Mouse (Mus musculus) liver, embryonic 14.5 days (tissue): Measurements from ENCODE around the gene Hist1h3f. TPM values are rescaled to one million over a fixed set of nuclear protein-coding genes. Genes with fewer than 3 reads are reported as not detected.
"Not testable (repeated sequence)": the region's sequence is repeated elsewhere in the genome, so short reads cannot be mapped to it uniquely, and the experiment has no call there.

Experiments used
- ATAC-seq: fragments of 200-750 bp; cut with Nextera tagmentation; 2 replicates; pipeline ENCODE4 v1.8.0; 2017; ENCODE audit warnings: moderate number of reproducible peaks, mild to moderate bottlenecking, moderate library complexity; ENCODE audit not compliant: insufficient read depth
- DNase-seq, 3 experiments: peaks; one replicate each; pipeline ENCODE4 v3.0.0-alpha.2; 2012 to 2013; ENCODE audit warnings: low read depth in 3 of 3, low spot score in 3 of 3
- H3K27ac ChIP-seq: fragments of 300-500 bp; sonication (generic); 2 replicates; pipeline ENCODE4 v1.5.1; 2014; ENCODE audit warnings: moderate library complexity, mild to moderate bottlenecking, control low read depth, inconsistent platforms
- H3K27me3 ChIP-seq: fragments of 300-500 bp; sonication (generic); 2 replicates; pipeline ENCODE4 v1.6.1; 2014; ENCODE audit warnings: mild to moderate bottlenecking, low read length, moderate library complexity; ENCODE audit not compliant: control insufficient read depth, insufficient read depth
- H3K36me3 ChIP-seq: fragments of 300-500 bp; sonication (generic); replicated peaks from 2 replicates; pipeline ENCODE4 v1.6.1; 2014; ENCODE audit warnings: low read depth; ENCODE audit not compliant: control insufficient read depth, insufficient read depth
- H3K4me1 ChIP-seq, 2 experiments: fragments of 200-500 bp in 1 of 2; fragments of 300-500 bp in 1 of 2; sonication (generic) in 1 of 2; replicated peaks; 2 replicates each; pipeline ENCODE4 v1.6.1; 2012 to 2014; ENCODE audit warnings: antibody characterized with exemption in 1 of 2, inconsistent platforms in 1 of 2, low read length in 1 of 2; ENCODE audit not compliant: control insufficient read depth in 2 of 2, insufficient read depth in 2 of 2
- H3K4me2 ChIP-seq: fragments of 300-500 bp; sonication (generic); 2 replicates; pipeline ENCODE4 v1.6.1; 2014; ENCODE audit warnings: low read depth, mild to moderate bottlenecking, control low read depth, moderate library complexity
- H3K4me3 ChIP-seq, 2 experiments: fragments of 200-500 bp in 1 of 2; fragments of 300-500 bp in 1 of 2; sonication (generic) in 1 of 2; 2 replicates each; pipeline ENCODE4 v1.5.1; 2012 to 2014; ENCODE audit warnings: low read depth in 2 of 2, low read length in 2 of 2, mild to moderate bottlenecking in 2 of 2, control low read depth in 1 of 2, inconsistent platforms in 1 of 2, moderate library complexity in 1 of 2; ENCODE audit not compliant: insufficient read depth in 1 of 2
- H3K9ac ChIP-seq: fragments of 300-500 bp; sonication (generic); replicated peaks from 2 replicates; pipeline ENCODE4 v1.6.1; 2014; ENCODE audit warnings: mild to moderate bottlenecking, control low read depth, moderate library complexity
- H3K9me3 ChIP-seq: fragments of 300-500 bp; sonication (generic); 2 replicates; pipeline ENCODE4 v1.6.1; 2016; ENCODE audit warnings: low read length, mixed read lengths; ENCODE audit not compliant: control insufficient read depth
- CTCF ChIP-seq: IDR thresholded peaks from 2 replicates; pipeline ENCODE4 v1.5.1; 2016; ENCODE audit warnings: antibody characterized with exemption, low read depth, control low read depth
- EP300 ChIP-seq: IDR thresholded peaks from 2 replicates; pipeline ENCODE4 v1.6.1; 2016; ENCODE audit warnings: antibody characterized with exemption, low read depth
- WGBS: fragments of 180-500 bp; shearing (Covaris S2); extraction: QIAGEN DNeasy Blood & Tissue Kit; methylation state at CpG from one replicate; pipeline ENCODE4 v1.1.7; 2014; ENCODE audit not compliant: insufficient replicate concordance; 5-methylcytosine and 5-hydroxymethylcytosine counted together
- polyA plus RNA-seq, 2 experiments: library from polyadenylated mRNA; depleted of rRNA in 1 of 2; stranded (reverse) in 1 of 2; unstranded in 1 of 2; fragments of >200 nt; fragmentation: Nextera tagmentation in 1 of 2; extraction: Ambion mirVana in 1 of 2; gene quantifications; 2 replicates each; pipeline versions ENCODE4 v1.2.1 to v1.2.3; 2012 to 2014

Gene Hist1h3f
- polyA plus RNA-seq, 2 experiments = 1.1 to 5.1 TPM

- not testable (repeated sequence) for H3K27me3 ChIP-seq, H3K9me3 ChIP-seq, H3K36me3 ChIP-seq
- peak; percentile 92 for ATAC-seq
- DNase-seq = peak; percentile 98
- peak within 1 kb of the TSS; percentile 69 for H3K4me2 ChIP-seq
- H3K9ac ChIP-seq = peak within 1 kb of the TSS; percentile 81
- peak within 1 kb of the TSS; percentile 40 to 54 for H3K4me3 ChIP-seq
- TF ChIP-seq EP300 = peak; percentile 72
- peaks cover 22 to 24% of the 10 kb centered on the region in 2 experiments for H3K4me1 ChIP-seq
- under 1% methylated on average over 50 of the region's 67 CpGs for WGBS
- peak within 1 kb of the TSS; percentile 92 for H3K27ac ChIP-seq
These were observed 18.2 kb downstream of the Hist1h3f start, which contains the start of gene Hist1h3e for GRCm38 (mm10) chr13:23561883-23562659. Gene Hist1h3e (minus strand): TSS chr13:23562369.

- H3K9me3 ChIP-seq = no peaks in the 10 kb centered on the region
- H3K4me1 ChIP-seq = peaks cover 24 to 29% of the 10 kb centered on the region in 2 experiments
- H3K27ac ChIP-seq = peak overlapping the region; percentile 92
- H3K4me3 ChIP-seq = peak overlapping the region; percentile 40 to 54
- peak overlapping the region; percentile 70 for H3K9ac ChIP-seq
- peak overlapping the region; percentile 69 for H3K4me2 ChIP-seq
- DNase-seq (peak in 1 of 3 experiments; percentile 75), ATAC-seq (peak; percentile 5; the same call in 1 of the 2 replicates)
- no peaks in the 10 kb centered on the region for H3K27me3 ChIP-seq
- WGBS = 2% methylated on average over 18 of the region's 18 CpGs
- no peak for TF ChIP-seq EP300
- peak; percentile 42; the same call in 1 of the 2 replicates for TF ChIP-seq CTCF
- no peaks in the 10 kb centered on the region for H3K36me3 ChIP-seq
These were observed 19.0 kb downstream of the Hist1h3f start for GRCm38 (mm10) chr13:23562699-23563462.

GRCm38 (mm10) chr13:23564482-23564881 lies 20.6 kb downstream of the Hist1h3f start:
- ATAC-seq (no peak), DNase-seq (no peak)
- Histone ChIP-seq H3K9me3 (no peaks in the 10 kb centered on the region), H3K4me2 (no peak overlapping the region), H3K27me3 (no peaks in the 10 kb centered on the region), H3K27ac (peak overlapping the region; percentile 92), H3K9ac (no peak overlapping the region; the same call in 1 of the 2 replicates), H3K36me3 (no peaks in the 10 kb centered on the region), H3K4me1 (peaks cover 24 to 32% of the 10 kb centered on the region in 2 experiments), H3K4me3 (no peak overlapping the region)
- no peak for TF ChIP-seq CTCF
- no peak for TF ChIP-seq EP300
- WGBS = 74% methylated on average over 2 of the region's 2 CpGs

DNA sequence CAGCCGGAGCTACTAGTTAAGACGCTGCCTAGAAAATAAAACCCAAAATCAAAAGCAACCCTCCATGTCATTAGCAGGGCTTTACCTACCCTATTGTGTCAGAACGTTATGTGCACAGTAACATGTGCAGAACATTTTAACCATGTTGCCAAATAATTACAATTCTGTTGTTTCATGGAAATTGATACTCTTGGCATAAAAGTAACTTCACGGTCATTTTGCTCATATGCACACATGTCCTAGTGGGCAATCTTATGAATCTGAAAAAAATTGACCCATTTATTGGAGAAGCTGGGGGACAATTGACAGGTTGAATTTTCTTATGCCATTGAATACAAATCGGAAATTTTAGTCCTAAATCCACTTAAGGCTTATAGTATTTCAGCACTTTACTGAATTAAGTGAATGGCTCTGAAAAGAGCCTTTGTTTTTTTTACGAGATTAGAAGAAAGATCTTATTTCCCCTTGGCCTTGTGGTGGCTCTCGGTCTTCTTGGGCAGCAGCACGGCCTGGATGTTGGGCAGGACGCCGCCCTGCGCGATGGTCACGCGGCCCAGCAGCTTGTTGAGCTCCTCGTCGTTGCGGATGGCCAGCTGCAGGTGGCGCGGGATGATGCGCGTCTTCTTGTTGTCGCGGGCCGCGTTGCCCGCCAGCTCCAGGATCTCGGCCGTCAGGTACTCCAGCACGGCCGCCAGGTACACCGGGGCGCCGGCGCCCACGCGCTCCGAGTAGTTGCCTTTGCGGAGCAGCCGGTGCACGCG lies 26.6 kb downstream of the Hist1h3f start:
- H3K9me3 ChIP-seq, H3K36me3 ChIP-seq, H3K27me3 ChIP-seq, ATAC-seq: not testable (repeated sequence)
- TF ChIP-seq CTCF = 0 out of 2 replicates have a peak, but pooled peaks have one; percentile 6
- TF ChIP-seq EP300 = peak; percentile 3; the same call in 1 of the 2 replicates
- peak overlapping the region; percentile 88 for H3K9ac ChIP-seq
- peak overlapping the region; percentile 97 for H3K27ac ChIP-seq
- DNase-seq = peak in 1 of 3 experiments; percentile 63
- peak overlapping the region; percentile 79 for H3K4me2 ChIP-seq
- WGBS = under 1% methylated on average over 21 of the region's 41 CpGs
- H3K4me3 ChIP-seq = peak overlapping the region; percentile 48 to 65
- peaks cover 12 to 20% of the 10 kb centered on the region in 2 experiments for H3K4me1 ChIP-seq
